Mouse (Mus musculus): ENCODE results near the gene Rbms3.
A peak's percentile ranks its signal among the peaks of the same experiment; 100 is the strongest.

- TF ChIP-seq EP300 (IDR thresholded peaks at IDR 0.05; ENCODE audit: insufficient read depth, low read depth, low read length) (no peak), CTCF (IDR thresholded peaks at IDR 0.05) (peak; percentile 50)
Observed at GRCm38 (mm10) chr9:116746871-116747270, 882.8 kb downstream of the Rbms3 start.
